Mouse (Mus musculus) myocyte (in vitro differentiated cells): ENCODE data around the gene Havcr1.

Experiments
- MYOG ChIP-seq, 3 experiments: IDR thresholded peaks; one replicate each; pipeline ENCODE4 v1.6.1; 2011; ENCODE audit warnings: control low read depth in 2 of 3, low read depth in 2 of 3, mild to moderate bottlenecking in 2 of 3; ENCODE audit not compliant: insufficient read length in 2 of 3, control insufficient read depth in 1 of 3, insufficient read depth in 1 of 3
- POLR2A ChIP-seq: IDR thresholded peaks from one replicate; pipeline ENCODE4 v1.6.1; 2011; ENCODE audit warnings: low read depth, mild to moderate bottlenecking, control low read depth, moderate library complexity; ENCODE audit not compliant: insufficient read length
- TCF12 ChIP-seq: IDR thresholded peaks from one replicate; pipeline ENCODE4 v1.6.1; 2011; ENCODE audit warnings: mild to moderate bottlenecking, control low read depth; ENCODE audit not compliant: poor library complexity, insufficient read depth, severe bottlenecking
- USF1 ChIP-seq: IDR thresholded peaks from one replicate; pipeline ENCODE4 v1.6.1; 2011; ENCODE audit warnings: low read depth, mild to moderate bottlenecking, control low read depth, moderate library complexity

- no peak for TF ChIP-seq USF1
- no peak for TF ChIP-seq TCF12
- TF ChIP-seq POLR2A: no peak
- TF ChIP-seq MYOG (IDR thresholded peaks at IDR 0.05; ENCODE audit: control insufficient read depth in 1 of 3, insufficient read depth in 1 of 3, insufficient read length in 2 of 3, low read depth in 2 of 3): no peak
These were observed 6.0 kb downstream of the Havcr1 start for GRCm38 (mm10) chr11:46740886-46741285.
